Mouse (Mus musculus): ENCODE data around the gene Clstn1. TPM values are rescaled to one million over a fixed set of nuclear protein-coding genes. Genes with fewer than 3 reads are reported as not detected.
"Not testable (repeated sequence)": the region's sequence is repeated elsewhere in the genome, so short reads cannot be mapped to it uniquely, and the experiment has no call there.

Clstn1 gene
- polyA plus RNA-seq, 1 experiment: 28.0 TPM

GRCm38 (mm10) chr4:149600130-149600529, 13.9 kb downstream of the Clstn1 start:
- no peak for DNase-seq (ENCODE audit: low spot score)

- DNase-seq (ENCODE audit: low spot score): no peak
Measured at GRCm38 (mm10) chr4:149601484-149601883, 15.2 kb downstream of the Clstn1 start.

DNA sequence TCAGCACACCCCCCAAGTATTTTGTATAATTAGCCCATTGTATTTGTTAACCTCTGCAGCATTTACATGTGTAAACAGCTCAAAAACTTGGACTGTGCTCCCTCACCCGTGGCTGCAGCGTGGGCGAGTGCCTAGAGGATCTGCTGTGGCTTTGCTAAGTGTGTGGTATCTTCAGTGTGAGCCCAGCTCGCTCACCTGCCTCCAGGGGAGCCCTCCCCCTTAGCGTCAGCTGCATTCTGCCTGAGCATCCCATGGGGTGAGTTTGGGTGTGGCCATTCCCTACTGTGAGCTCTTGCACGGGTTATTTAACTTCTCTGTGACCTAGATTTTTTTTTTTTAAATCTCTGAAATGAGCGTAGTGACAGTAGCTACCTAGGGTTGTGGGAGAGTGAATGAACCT, 16.0 kb downstream of the Clstn1 start:
- DNase-seq (ENCODE audit: low spot score): no peak

DNA sequence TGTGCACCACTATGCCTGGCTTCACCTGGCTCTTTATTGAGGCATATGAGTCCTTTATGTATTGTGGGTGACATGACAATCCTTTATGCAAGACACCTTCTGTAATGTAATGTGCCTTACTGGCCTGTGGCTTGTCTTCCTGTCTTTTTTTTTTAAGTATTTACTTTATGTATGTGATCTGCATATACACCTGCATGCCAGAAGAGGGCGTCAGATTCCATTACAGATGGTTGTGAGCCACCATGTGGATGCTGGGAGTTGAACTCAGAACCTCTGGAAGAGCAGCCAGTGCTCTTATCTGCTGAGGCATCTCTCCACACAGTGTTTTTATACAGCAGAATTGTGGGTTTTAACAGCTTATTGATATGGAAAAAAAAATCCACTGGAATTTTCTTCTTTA, 17.6 kb downstream of the Clstn1 start:
- no peak for DNase-seq (ENCODE audit: low spot score)

GRCm38 (mm10) chr4:149604518-149604917, 18.2 kb downstream of the Clstn1 start:
- DNase-seq (ENCODE audit: low spot score): no peak

DNA sequence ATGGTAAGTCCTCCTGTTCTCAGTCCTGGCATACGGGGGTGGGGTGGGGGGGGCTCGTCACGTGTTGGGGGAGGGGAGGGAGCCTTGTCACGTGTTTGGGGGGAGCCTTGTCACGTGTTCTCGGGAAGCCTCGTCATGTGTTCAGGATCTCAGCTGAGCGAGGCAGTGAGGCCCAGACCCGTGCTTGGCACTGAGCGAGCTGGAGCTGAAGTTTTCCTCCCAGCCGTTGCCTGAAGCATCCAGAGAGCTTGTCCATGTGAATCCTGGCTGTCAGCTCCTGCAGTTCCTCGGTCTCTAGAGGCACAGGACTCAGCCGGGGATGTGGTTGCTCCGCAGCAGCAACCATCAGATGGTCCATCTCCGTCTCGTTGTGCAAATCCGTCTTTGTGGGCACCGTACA, 19.8 kb downstream of the Clstn1 start:
- no peak for DNase-seq (ENCODE audit: low spot score)

GRCm38 (mm10) chr4:149606766-149607358, 20.6 kb downstream of the Clstn1 start:
- no peak for DNase-seq (ENCODE audit: low spot score)

DNA sequence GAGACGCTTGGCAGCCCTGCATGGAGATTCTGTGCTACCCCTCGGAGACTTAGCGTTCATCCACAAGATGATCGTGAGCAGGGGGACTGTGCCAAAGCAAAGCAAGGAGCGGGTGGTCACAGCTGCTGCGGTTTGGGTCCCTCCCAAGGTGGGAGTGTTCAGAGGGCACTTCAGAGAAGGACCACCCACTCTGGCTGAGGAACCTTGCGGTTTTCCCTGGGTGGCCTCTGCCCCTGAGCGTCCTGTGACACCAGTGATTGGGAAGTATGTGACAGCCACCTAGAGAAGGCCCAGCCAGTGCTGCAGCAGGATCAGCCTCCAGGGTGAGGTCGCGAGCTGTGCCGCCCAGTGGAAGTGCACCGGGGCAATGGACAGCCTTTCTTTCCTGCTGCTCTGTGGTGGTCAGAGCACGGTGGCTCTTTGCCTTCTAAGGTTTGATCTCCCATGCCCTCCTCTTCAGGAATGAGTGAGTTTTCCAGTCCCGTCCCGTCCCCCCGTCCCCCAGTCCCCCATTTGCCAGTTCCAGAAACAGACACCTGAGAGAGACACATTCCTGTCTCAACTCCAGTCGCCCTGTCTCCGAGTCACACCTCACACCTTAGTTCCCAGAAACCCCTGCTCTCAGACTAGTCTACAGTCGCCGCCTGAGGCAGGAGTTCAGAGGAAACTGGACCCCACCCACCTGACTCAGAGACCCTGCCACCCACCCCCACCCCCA, 21.5 kb downstream of the Clstn1 start:
- DNase-seq (ENCODE audit: low spot score): no peak

- no peak for DNase-seq (ENCODE audit: low spot score)
Measured at GRCm38 (mm10) chr4:149608309-149608638, 22.0 kb downstream of the Clstn1 start.

- DNase-seq (ENCODE audit: low spot score): no peak
Measured at GRCm38 (mm10) chr4:149609256-149610025, 23.2 kb downstream of the Clstn1 start.

DNA sequence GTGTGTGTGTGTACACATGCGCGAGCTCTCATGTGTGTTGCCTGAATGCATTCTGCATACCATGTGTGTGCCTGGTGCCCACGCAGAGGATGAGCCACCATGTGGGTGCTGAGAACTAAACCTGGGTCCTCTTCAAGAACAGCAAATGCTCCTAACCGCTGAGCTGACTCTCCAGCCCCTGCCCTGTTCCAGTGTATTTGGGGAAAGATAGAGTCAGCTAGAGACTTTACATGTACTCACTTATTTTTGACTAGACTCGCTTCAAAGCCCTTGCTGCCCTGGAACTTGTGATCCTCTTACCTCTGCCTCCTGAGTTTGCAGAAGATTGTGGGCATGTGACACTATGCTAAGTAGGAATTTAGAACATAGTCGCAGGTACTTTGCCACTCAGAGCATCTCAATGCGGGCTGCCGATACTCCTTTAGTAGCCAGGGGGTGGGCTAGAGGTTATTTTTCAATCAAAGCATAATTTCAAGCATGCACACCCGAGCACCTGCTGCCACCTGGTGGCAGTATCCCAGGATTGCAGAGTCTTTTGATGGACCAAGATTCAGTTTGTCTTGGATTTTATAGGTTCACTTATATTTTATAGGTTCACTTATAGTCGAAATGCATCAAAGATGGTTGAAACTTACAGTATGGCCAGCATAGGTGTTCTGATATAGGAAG, 25.2 kb downstream of the Clstn1 start:
- no peak for DNase-seq (ENCODE audit: low spot score)

DNA sequence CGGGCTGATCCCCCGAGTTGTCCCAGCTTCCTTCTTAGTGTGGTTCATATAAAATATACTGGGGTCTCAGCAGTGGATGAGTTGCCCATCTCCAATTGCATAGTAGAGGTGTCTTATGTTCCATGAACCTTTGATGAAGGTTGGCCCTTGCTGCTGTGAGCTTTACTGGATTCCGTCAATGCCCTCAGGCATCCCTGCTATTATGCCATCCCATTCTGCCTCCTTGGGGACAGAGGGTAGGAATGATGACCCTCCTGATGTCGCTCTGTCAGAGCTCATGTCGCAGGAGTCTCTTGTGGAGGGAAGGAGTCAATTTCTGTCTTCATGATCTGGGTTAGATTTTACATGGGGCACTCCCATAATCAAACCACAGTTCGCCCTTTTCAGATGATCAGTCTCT, 27.2 kb downstream of the Clstn1 start:
- not testable (repeated sequence) for DNase-seq (ENCODE audit: low spot score)

GRCm38 (mm10) chr4:149614869-149615268, 28.6 kb downstream of the Clstn1 start:
- no peak for DNase-seq (ENCODE audit: low spot score)

DNA sequence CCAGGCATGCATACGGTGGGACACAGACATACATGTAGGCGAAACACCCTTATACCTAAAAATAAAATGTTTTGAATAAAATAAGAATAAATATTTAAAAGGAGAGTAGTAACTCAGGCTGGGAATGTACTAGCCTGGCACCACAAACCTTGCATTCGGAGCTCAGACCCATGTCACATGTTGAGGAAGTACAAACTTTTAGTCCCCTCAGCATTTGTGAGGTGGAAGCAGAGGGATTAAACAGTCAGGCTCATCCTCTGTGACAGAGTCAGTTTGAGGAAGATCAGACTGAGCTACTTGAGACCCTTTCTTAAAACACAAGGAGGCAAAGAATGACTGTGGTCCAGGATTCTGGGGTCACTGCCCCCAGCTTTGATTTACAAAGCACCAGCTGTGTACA, 30.7 kb downstream of the Clstn1 start:
- DNase-seq (ENCODE audit: low spot score): not testable (repeated sequence)

- no peak for DNase-seq (ENCODE audit: low spot score)
Measured at GRCm38 (mm10) chr4:149619988-149620387, 33.7 kb downstream of the Clstn1 start.

DNA sequence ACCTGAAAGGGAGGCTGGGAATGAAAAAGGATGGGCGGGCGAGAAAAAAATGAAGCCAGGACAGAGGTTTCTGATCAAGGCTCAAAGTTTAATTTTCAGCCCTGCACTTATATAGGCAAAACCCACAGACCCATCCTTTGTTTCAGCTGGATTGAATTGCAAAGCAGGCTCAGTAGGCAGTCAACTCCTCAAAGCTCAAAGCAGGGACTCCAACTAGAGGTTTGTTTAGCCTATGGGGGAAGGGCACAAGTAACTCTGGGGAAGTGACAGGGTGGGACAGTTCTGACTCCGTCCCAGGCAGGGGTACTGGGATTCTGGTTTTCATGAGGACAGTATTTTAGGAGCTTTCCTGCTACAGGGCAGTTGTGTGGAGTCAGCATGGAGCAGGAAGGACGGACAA, 35.0 kb downstream of the Clstn1 start:
- DNase-seq (ENCODE audit: low spot score): no peak

DNA sequence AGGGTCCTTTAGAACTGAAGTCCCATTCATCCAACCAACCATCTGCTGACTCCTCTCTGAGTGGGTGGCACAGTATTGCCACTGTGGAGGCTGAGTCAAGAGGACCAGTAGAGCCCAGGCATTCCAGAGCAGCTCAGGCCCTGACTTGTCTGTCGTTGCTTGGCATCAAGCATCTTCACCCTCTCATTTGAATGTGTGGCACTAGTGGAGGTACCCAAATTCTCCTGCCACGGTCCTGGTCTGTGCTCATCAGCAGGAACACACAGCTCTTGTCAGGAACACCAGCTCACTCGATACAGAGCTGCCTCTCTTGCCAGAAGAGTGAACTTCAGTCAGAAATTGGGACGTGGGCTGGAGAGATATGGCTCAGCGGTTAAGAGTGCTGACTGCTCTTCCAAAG, 37.4 kb downstream of the Clstn1 start:
- DNase-seq (ENCODE audit: low spot score): no peak

- DNase-seq (ENCODE audit: low spot score): no peak
Measured at GRCm38 (mm10) chr4:149626809-149627208, 40.5 kb downstream of the Clstn1 start.

GRCm38 (mm10) chr4:149628372-149628771, 42.1 kb downstream of the Clstn1 start:
- no peak for DNase-seq (ENCODE audit: low spot score)

- no peak for DNase-seq (ENCODE audit: low spot score)
Measured at GRCm38 (mm10) chr4:149628810-149629209, 42.5 kb downstream of the Clstn1 start.

GRCm38 (mm10) chr4:149632670-149633307, 46.5 kb downstream of the Clstn1 start:
- DNase-seq (ENCODE audit: low spot score): no peak

GRCm38 (mm10) chr4:149634157-149634556, 47.9 kb downstream of the Clstn1 start:
- DNase-seq (ENCODE audit: low spot score): no peak

All from urinary bladder, adult 2 months (tissue).